In genomic region chr6:91104765-91105399, GRCm38 (mm10) we compare ENCODE assay signal across 10 mouse cellular contexts. TPM values are rescaled to one million over a fixed set of nuclear protein-coding genes. Genes with fewer than 3 reads are reported as not detected.
DNase-seq lines count a peak whose midpoint lies in the region; ATAC-seq lines count a peak whose summit lies in the region.
"Had no signal": no experiment of that assay in that cellular context is flagged by ENCODE, and none has a peak within 500 bp of the region (broad histone marks: within the 10 kb centered on the region; RNA-seq: fewer than 3 reads in every experiment).

No protein-coding gene starts in this region.

- H3K9me3 ChIP-seq in forebrain, embryonic 10.5 days: no peaks in the 10 kb centered on the region
- H3K9me3 ChIP-seq in forebrain, embryonic 13.5 days (replicated peaks): no peaks in the 10 kb centered on the region
- H3K9me3 ChIP-seq in liver, embryonic 12.5 days (replicated peaks): no peaks in the 10 kb centered on the region
- H3K9me3 ChIP-seq: embryonic facial prominence, embryonic 13.5 days had no signal

- no peak overlapping the region for H3K27ac ChIP-seq in forebrain, embryonic 10.5 days
- H3K27ac ChIP-seq in forebrain, embryonic 13.5 days: no peak overlapping the region
- peak overlapping the region; percentile 74 for H3K27ac ChIP-seq in liver, embryonic 12.5 days
- H3K27ac ChIP-seq: embryonic facial prominence, embryonic 13.5 days had no signal

- H3K4me1 ChIP-seq in forebrain, embryonic 10.5 days: peaks cover 12% of the 10 kb centered on the region
- peaks cover 13% of the 10 kb centered on the region for H3K4me1 ChIP-seq in forebrain, embryonic 13.5 days
- peaks cover 71% of the 10 kb centered on the region for H3K4me1 ChIP-seq in liver, embryonic 12.5 days

- H3K36me3 ChIP-seq in forebrain, embryonic 10.5 days (replicated peaks): peaks cover 14% of the 10 kb centered on the region
- peaks cover 17% of the 10 kb centered on the region for H3K36me3 ChIP-seq in forebrain, embryonic 13.5 days (ENCODE audit: poor library complexity, severe bottlenecking)
- peaks cover 77% of the 10 kb centered on the region for H3K36me3 ChIP-seq in liver, embryonic 12.5 days
- H3K36me3 ChIP-seq: embryonic facial prominence, embryonic 13.5 days had no signal

- H3K4me2 ChIP-seq in forebrain, embryonic 13.5 days: no peak overlapping the region
- peak overlapping the region; percentile 28; the same call in 1 of the 2 replicates for H3K4me2 ChIP-seq in liver, embryonic 12.5 days
- H3K4me2 ChIP-seq: embryonic facial prominence, embryonic 13.5 days had no signal

- H3K4me3 ChIP-seq in forebrain, embryonic 10.5 days: no peak overlapping the region
- H3K4me3 ChIP-seq in forebrain, embryonic 13.5 days: no peak overlapping the region
- no peak overlapping the region for H3K4me3 ChIP-seq in liver, embryonic 12.5 days
- H3K4me3 ChIP-seq: embryonic facial prominence, embryonic 13.5 days had no signal

- peak; percentile 27 for DNase-seq in forebrain, embryonic 10.5 days (ENCODE audit: extremely low spot score, low spot score)
- peak; percentile 49 for DNase-seq in CD4-positive, CD25-positive, alpha-beta regulatory T cell, adult 2 months (ENCODE audit: low read depth, low spot score)
- peak; percentile 66 for DNase-seq in induced T-regulatory cell, adult 2 months (ENCODE audit: low read depth)
- no peak for DNase-seq in layer of hippocampus, postnatal 10 days (ENCODE audit: low spot score in 2 of 2)
- DNase-seq in cerebellum, postnatal 10 days: no peak

- ATAC-seq in forebrain, embryonic 13.5 days: no peak
- ATAC-seq in liver, embryonic 12.5 days: peak; percentile 22
- ATAC-seq in megakaryocyte, adult 5-6 weeks (ENCODE audit: poor library complexity, severe bottlenecking): no peak

- no peaks in the 10 kb centered on the region for H3K27me3 ChIP-seq in forebrain, embryonic 10.5 days (ENCODE audit: poor library complexity, severe bottlenecking)
- no peaks in the 10 kb centered on the region for H3K27me3 ChIP-seq in forebrain, embryonic 13.5 days
- H3K27me3 ChIP-seq in liver, embryonic 12.5 days (replicated peaks): no peaks in the 10 kb centered on the region
- H3K27me3 ChIP-seq: embryonic facial prominence, embryonic 13.5 days had no signal

- 71% methylated on average over 3 of the region's 3 CpGs for WGBS in forebrain, embryonic 10.5 days
- WGBS in forebrain, embryonic 13.5 days: 68% methylated on average over 3 of the region's 3 CpGs
- 69% methylated on average over 3 of the region's 3 CpGs for WGBS in liver, embryonic 12.5 days (ENCODE audit: insufficient replicate concordance)

- H3K9ac ChIP-seq in forebrain, embryonic 13.5 days: no peak overlapping the region
- H3K9ac ChIP-seq in liver, embryonic 12.5 days: peak overlapping the region; percentile 44; the same call in 1 of the 2 replicates
- H3K9ac ChIP-seq: embryonic facial prominence, embryonic 13.5 days had no signal

RNA-seq across cellular contexts. Expression of gene Nup210, which starts 11.7 kb away (rescaled TPM):
- 38.6 and 41.6 TPM in 2 replicates for polyA plus RNA-seq in forebrain, embryonic 10.5 days (2016; fragmentation: Nextera tagmentation; extraction: Ambion mirVana)
- polyA plus RNA-seq in forebrain, embryonic 13.5 days (2015; fragmentation: Nextera tagmentation; extraction: Ambion mirVana): 17.1 and 23.7 TPM in 2 replicates
- polyA plus RNA-seq in liver, embryonic 12.5 days (2016; fragmentation: Nextera tagmentation; extraction: Ambion mirVana): 54.0 and 55.6 TPM in 2 replicates
- total RNA-seq in layer of hippocampus, postnatal 10 days (2021): 10 to 100 TPM; 30.7 to 42.1 TPM
- 123 and 145 TPM in 2 replicates for total RNA-seq in megakaryocyte, adult 5-6 weeks (2015)
- 124 and 148 TPM in 2 replicates for total RNA-seq in megakaryocyte, adult 5-6 weeks (2017)
- polyA plus RNA-seq: C2C12 had no signal

RNA-seq across cellular contexts. Expression of gene Hdac11, which starts 51.6 kb away (rescaled TPM):
- 9.5 and 9.8 TPM in 2 replicates for polyA plus RNA-seq in forebrain, embryonic 10.5 days (2016; fragmentation: Nextera tagmentation; extraction: Ambion mirVana)
- 15.3 and 21.0 TPM in 2 replicates for polyA plus RNA-seq in forebrain, embryonic 13.5 days (2015; fragmentation: Nextera tagmentation; extraction: Ambion mirVana)
- 6.0 and 7.5 TPM in 2 replicates for polyA plus RNA-seq in liver, embryonic 12.5 days (2016; fragmentation: Nextera tagmentation; extraction: Ambion mirVana)
- 100 to 1,000 TPM in 1 of 2 experiments, 10 to 100 TPM in 1; 96.2 to 103 TPM for total RNA-seq in layer of hippocampus, postnatal 10 days (2021)
- total RNA-seq in megakaryocyte, adult 5-6 weeks (2015): 0.27 and 0.80 TPM in 2 replicates
- 0.16 and 0.37 TPM in 2 replicates for total RNA-seq in megakaryocyte, adult 5-6 weeks (2017)

Comparison
In these comparisons a context has a peak if more than half of its experiments do, and no peak if none do; other contexts are left out.
1. DNase-seq: peak in forebrain, embryonic 10.5 days (single experiment), CD4-positive, CD25-positive, alpha-beta regulatory T cell, adult 2 months (single experiment) and induced T-regulatory cell, adult 2 months (single experiment); none in layer of hippocampus, postnatal 10 days (0 of 2) and cerebellum, postnatal 10 days (0 of 2).